Mouse (Mus musculus) 3134 (cell line): Measurements from ENCODE around the gene Gfm2.
"Not testable (repeated sequence)": the region's sequence is repeated elsewhere in the genome, so short reads cannot be mapped to it uniquely, and the experiment has no call there.

Experiments
- DNase-seq: peaks from one replicate; pipeline ENCODE4 v3.0.0-alpha.2; 2011; ENCODE audit warnings: low spot score; ENCODE audit not compliant: insufficient read length; ENCODE audit errors: extremely low read depth

The Gfm2 gene

GRCm38 (mm10) chr13:97137466-97138400, at the start of gene Gfm2, which contains the start of gene Nsa2:
TSS of gene Gfm2 (plus strand) at chr13:97137937.
TSS of gene Nsa2 (minus strand) at chr13:97137937.
- peak; percentile 90 for DNase-seq

- DNase-seq: no peak
These were observed 49.6 kb upstream of the Gfm2 start for GRCm38 (mm10) chr13:97088183-97088582.

- no peak for DNase-seq
These were observed 42.0 kb upstream of the Gfm2 start for GRCm38 (mm10) chr13:97095726-97096125.

GRCm38 (mm10) chr13:97099187-97099852, 38.4 kb upstream of the Gfm2 start, which contains the start of gene Gm6169:
TSS of gene Gm6169 (minus strand) at chr13:97099237.
- DNase-seq: peak; percentile 14

- no peak for DNase-seq
These were observed 32.7 kb upstream of the Gfm2 start for GRCm38 (mm10) chr13:97104996-97105395.

GRCm38 (mm10) chr13:97107721-97108120, 30.0 kb upstream of the Gfm2 start:
- DNase-seq: not testable (repeated sequence)

- no peak for DNase-seq
These were observed 28.7 kb upstream of the Gfm2 start for GRCm38 (mm10) chr13:97109046-97109445.

GRCm38 (mm10) chr13:97121341-97121740, 16.4 kb upstream of the Gfm2 start:
- DNase-seq: no peak

GRCm38 (mm10) chr13:97129654-97130053, 8.1 kb upstream of the Gfm2 start:
- DNase-seq: not testable (repeated sequence)

GRCm38 (mm10) chr13:97130413-97130812, 7.3 kb upstream of the Gfm2 start:
- not testable (repeated sequence) for DNase-seq

- DNase-seq: not testable (repeated sequence)
These were observed 731 bp downstream of the Gfm2 start for GRCm38 (mm10) chr13:97138404-97138931.

- no peak for DNase-seq
These were observed 4.6 kb downstream of the Gfm2 start for GRCm38 (mm10) chr13:97142321-97142720.

- DNase-seq: no peak
These were observed 8.1 kb downstream of the Gfm2 start for GRCm38 (mm10) chr13:97145834-97146233.

GRCm38 (mm10) chr13:97175520-97176264, 38.0 kb downstream of the Gfm2 start:
- DNase-seq: no peak

GRCm38 (mm10) chr13:97176731-97177130, 39.0 kb downstream of the Gfm2 start:
- no peak for DNase-seq

- no peak for DNase-seq
These were observed 41.2 kb downstream of the Gfm2 start for GRCm38 (mm10) chr13:97178943-97179342.

GRCm38 (mm10) chr13:97180113-97180828, 42.5 kb downstream of the Gfm2 start:
- no peak for DNase-seq

- DNase-seq: no peak
These were observed 45.1 kb downstream of the Gfm2 start for GRCm38 (mm10) chr13:97182821-97183220.

- no peak for DNase-seq
These were observed 46.4 kb downstream of the Gfm2 start for GRCm38 (mm10) chr13:97184168-97184567.

- no peak for DNase-seq
These were observed 46.9 kb downstream of the Gfm2 start for GRCm38 (mm10) chr13:97184656-97185055.
